Mouse (Mus musculus) C2C12 (cell line): ENCODE data around the gene Rap1gds1. TPM values are rescaled to one million over a fixed set of nuclear protein-coding genes. Genes with fewer than 3 reads are reported as not detected.

ENCODE experiments used
- H3K27me3 ChIP-seq: one replicate; pipeline ENCODE4 v1.6.1; 2011; ENCODE audit not compliant: control insufficient read depth, insufficient read depth, insufficient read length
- H3K36me3 ChIP-seq: one replicate; pipeline ENCODE4 v1.6.1; 2011; ENCODE audit not compliant: control insufficient read depth, insufficient read depth
- H3K4me3 ChIP-seq: one replicate; pipeline ENCODE4 v1.5.1; 2011; ENCODE audit warnings: mild to moderate bottlenecking, control low read depth; ENCODE audit not compliant: poor library complexity, insufficient read depth, severe bottlenecking
- H3K79me2 ChIP-seq: one replicate; pipeline ENCODE4 v1.6.1; 2011; ENCODE audit not compliant: control insufficient read depth, insufficient read depth
- H3K79me3 ChIP-seq: one replicate; pipeline ENCODE4 v1.6.1; 2011; ENCODE audit warnings: low read depth, control low read depth
- H3ac ChIP-seq: one replicate; pipeline ENCODE3; 2011; ENCODE audit warnings: low read depth; ENCODE audit not compliant: control insufficient read depth, insufficient read length
- CEBPB ChIP-seq: IDR thresholded peaks from one replicate; pipeline ENCODE4 v1.6.1; 2011; ENCODE audit warnings: low read depth, mild to moderate bottlenecking, control low read depth, moderate library complexity
- CTCF ChIP-seq: IDR thresholded peaks from one replicate; pipeline ENCODE4 v1.5.1; 2011; ENCODE audit not compliant: control insufficient read depth, insufficient read depth, insufficient read length
- FOSL1 ChIP-seq: IDR thresholded peaks from one replicate; pipeline ENCODE4 v1.8.0; 2011; ENCODE audit warnings: mild to moderate bottlenecking, low read length; ENCODE audit not compliant: poor library complexity, insufficient read depth, severe bottlenecking
- MAX ChIP-seq: IDR thresholded peaks from one replicate; pipeline ENCODE4 v1.6.1; 2011; ENCODE audit warnings: mild to moderate bottlenecking, control low read depth
- MYOD1 ChIP-seq: IDR thresholded peaks from one replicate; pipeline ENCODE4 v1.6.1; 2011; ENCODE audit warnings: low read depth; ENCODE audit not compliant: control insufficient read depth, insufficient read length
- MYOG ChIP-seq: IDR thresholded peaks from one replicate; pipeline ENCODE4 v1.6.1; 2011; ENCODE audit not compliant: control insufficient read depth, insufficient read length; ENCODE audit errors: extremely low read depth
- USF1 ChIP-seq: IDR thresholded peaks from one replicate; pipeline ENCODE4 v1.6.1; 2011; ENCODE audit warnings: low read depth, mild to moderate bottlenecking, control low read depth, moderate library complexity
- polyA plus RNA-seq: library from polyadenylated mRNA; unstranded; fragments of >200 nt; fragmentation: generic; extraction: Trizol; gene quantifications from one replicate; pipeline ENCODE4 v1.2.1, GENCODE M21; 2012; ENCODE audit warnings: missing spikeins

Gene Rap1gds1
- polyA plus RNA-seq, 1 experiment: 29.1 TPM

- Histone ChIP-seq H3K79me3 (no peaks in the 10 kb centered on the region), H3K4me3 (no peak overlapping the region), H3ac (no peak overlapping the region), H3K27me3 (no peaks in the 10 kb centered on the region), H3K36me3 (peaks cover 27% of the 10 kb centered on the region), H3K79me2 (no peaks in the 10 kb centered on the region)
- no peak for TF ChIP-seq USF1
- no peak for TF ChIP-seq FOSL1
- TF ChIP-seq MAX: no peak
- no peak for TF ChIP-seq CTCF
- TF ChIP-seq MYOG: no peak
- TF ChIP-seq CEBPB: no peak
- TF ChIP-seq MYOD1: no peak
These were observed 107.4 kb downstream of the Rap1gds1 start for GRCm38 (mm10) chr3:138967627-138968026.

- no peaks in the 10 kb centered on the region for H3K27me3 ChIP-seq
- H3K36me3 ChIP-seq: peaks cover 50% of the 10 kb centered on the region
- H3ac ChIP-seq: no peak overlapping the region
- no peak overlapping the region for H3K4me3 ChIP-seq
- TF ChIP-seq MYOD1: no peak
- TF ChIP-seq CEBPB: no peak
- TF ChIP-seq USF1: no peak
- TF ChIP-seq MAX: no peak
- no peak for TF ChIP-seq CTCF
- no peak for TF ChIP-seq FOSL1
- H3K79me3 ChIP-seq: no peaks in the 10 kb centered on the region
- no peaks in the 10 kb centered on the region for H3K79me2 ChIP-seq
These were observed 116.5 kb downstream of the Rap1gds1 start for GRCm38 (mm10) chr3:138958527-138958926.

GRCm38 (mm10) chr3:138955220-138955619 is 119.8 kb downstream of the Rap1gds1 start:
- Histone ChIP-seq H3ac (no peak overlapping the region), H3K4me3 (no peak overlapping the region), H3K36me3 (peaks cover 48% of the 10 kb centered on the region), H3K79me2 (no peaks in the 10 kb centered on the region), H3K27me3 (no peaks in the 10 kb centered on the region), H3K79me3 (no peaks in the 10 kb centered on the region)
- no peak for TF ChIP-seq FOSL1
- TF ChIP-seq CTCF: no peak
- no peak for TF ChIP-seq MAX
- no peak for TF ChIP-seq MYOD1
- TF ChIP-seq MYOG: no peak
- no peak for TF ChIP-seq USF1
- TF ChIP-seq CEBPB: no peak

- H3K79me2 ChIP-seq: no peaks in the 10 kb centered on the region
- no peaks in the 10 kb centered on the region for H3K27me3 ChIP-seq
- H3ac ChIP-seq: no peak overlapping the region
- no peak for TF ChIP-seq MYOD1
- H3K36me3 ChIP-seq: peaks cover 32% of the 10 kb centered on the region
- no peak overlapping the region for H3K4me3 ChIP-seq
- H3K79me3 ChIP-seq: no peaks in the 10 kb centered on the region
These were observed 125.9 kb downstream of the Rap1gds1 start for GRCm38 (mm10) chr3:138949081-138949480.

GRCm38 (mm10) chr3:138945516-138945915 is 129.5 kb downstream of the Rap1gds1 start:
- Histone ChIP-seq H3K4me3 (no peak overlapping the region), H3K79me2 (no peaks in the 10 kb centered on the region), H3K36me3 (peaks cover 30% of the 10 kb centered on the region), H3K79me3 (no peaks in the 10 kb centered on the region), H3ac (no peak overlapping the region), H3K27me3 (no peaks in the 10 kb centered on the region)
- TF ChIP-seq CTCF (no peak), MYOD1 (no peak), FOSL1 (no peak), CEBPB (no peak), MYOG (no peak), USF1 (no peak), MAX (no peak)

- TF ChIP-seq MYOD1 (no peak), FOSL1 (no peak), USF1 (no peak), MAX (no peak)
- no peaks in the 10 kb centered on the region for H3K79me2 ChIP-seq
- H3ac ChIP-seq: no peak overlapping the region
- peaks cover 49% of the 10 kb centered on the region for H3K36me3 ChIP-seq
- H3K79me3 ChIP-seq: no peaks in the 10 kb centered on the region
- no peak overlapping the region for H3K4me3 ChIP-seq
- H3K27me3 ChIP-seq: no peaks in the 10 kb centered on the region
These were observed 133.4 kb downstream of the Rap1gds1 start for GRCm38 (mm10) chr3:138941604-138942003.

- no peaks in the 10 kb centered on the region for H3K79me2 ChIP-seq
- no peak overlapping the region for H3ac ChIP-seq
- H3K36me3 ChIP-seq: peaks cover 29% of the 10 kb centered on the region
- TF ChIP-seq MAX (no peak), MYOG (no peak), MYOD1 (no peak), CEBPB (no peak)
- no peaks in the 10 kb centered on the region for H3K79me3 ChIP-seq
- no peak overlapping the region for H3K4me3 ChIP-seq
- no peaks in the 10 kb centered on the region for H3K27me3 ChIP-seq
These were observed 137.8 kb downstream of the Rap1gds1 start for GRCm38 (mm10) chr3:138937241-138937640.
